Mouse (Mus musculus) liver, embryonic 15.5 days (tissue): ENCODE measurements at regions not wholly inside any gene's neighbourhood (a gene's known extent, or its start where the extent isn't known, plus 50 kb on each side); places are given as distances from the start of the nearest gene placed in this dataset.

Experiments
- ATAC-seq: fragments of 200-750 bp; cut with Nextera tagmentation; 2 replicates; pipeline ENCODE4 v1.8.0; 2017; ENCODE audit warnings: moderate number of reproducible peaks, mild to moderate bottlenecking, moderate library complexity; ENCODE audit not compliant: insufficient read depth
- H3K27ac ChIP-seq: fragments of 300-500 bp; sonication (generic); replicated peaks from 2 replicates; pipeline ENCODE4 v1.5.1; 2015; ENCODE audit warnings: mild to moderate bottlenecking, inconsistent platforms
- H3K27me3 ChIP-seq: fragments of 300-500 bp; sonication (generic); 2 replicates; pipeline ENCODE4 v1.6.1; 2015; ENCODE audit warnings: mild to moderate bottlenecking, inconsistent platforms
- H3K36me3 ChIP-seq: fragments of 300-500 bp; sonication (generic); replicated peaks from 2 replicates; pipeline ENCODE4 v1.6.1; 2015; ENCODE audit warnings: moderate library complexity, mild to moderate bottlenecking, inconsistent platforms
- H3K4me1 ChIP-seq: fragments of 300-500 bp; sonication (generic); replicated peaks from 2 replicates; pipeline ENCODE4 v1.6.1; 2015; ENCODE audit warnings: inconsistent platforms
- H3K4me2 ChIP-seq: fragments of 300-500 bp; sonication (generic); 2 replicates; pipeline ENCODE4 v1.6.1; 2015; ENCODE audit warnings: moderate library complexity, mild to moderate bottlenecking, inconsistent platforms
- H3K4me3 ChIP-seq: fragments of 300-500 bp; sonication (generic); replicated peaks from 2 replicates; pipeline ENCODE4 v1.5.1; 2015; ENCODE audit warnings: mild to moderate bottlenecking, inconsistent platforms
- H3K9ac ChIP-seq: fragments of 300-500 bp; sonication (generic); 2 replicates; pipeline ENCODE4 v1.6.1; 2015; ENCODE audit warnings: moderate library complexity, mild to moderate bottlenecking, inconsistent platforms
- H3K9me3 ChIP-seq: fragments of 300-500 bp; sonication (generic); replicated peaks from 2 replicates; pipeline ENCODE4 v1.6.1; 2016; ENCODE audit warnings: inconsistent platforms
- WGBS: fragments of 180-500 bp; shearing (Covaris S2); methylation state at CpG from one replicate; pipeline ENCODE4 v1.1.7; 2015; ENCODE audit warnings: mixed read lengths; ENCODE audit not compliant: insufficient replicate concordance; 5-methylcytosine and 5-hydroxymethylcytosine counted together

- Histone ChIP-seq H3K4me2 (no peak overlapping the region), H3K4me3 (no peak overlapping the region), H3K9ac (no peak overlapping the region), H3K27me3 (peaks cover 20% of the 10 kb centered on the region), H3K27ac (no peak overlapping the region), H3K36me3 (no peaks in the 10 kb centered on the region), H3K9me3 (no peaks in the 10 kb centered on the region), H3K4me1 (peaks cover 48% of the 10 kb centered on the region)
- no peak for ATAC-seq
- 66% methylated on average over 6 of the region's 6 CpGs for WGBS
These were observed 112.4 kb upstream of the Parp11 start for GRCm38 (mm10) chr6:127334256-127334655.

- Histone ChIP-seq H3K4me1 (peaks cover 36% of the 10 kb centered on the region), H3K9me3 (no peaks in the 10 kb centered on the region), H3K4me3 (no peak overlapping the region), H3K9ac (no peak overlapping the region), H3K4me2 (no peak overlapping the region), H3K36me3 (no peaks in the 10 kb centered on the region), H3K27me3 (peaks cover 22% of the 10 kb centered on the region), H3K27ac (no peak overlapping the region)
- 70% methylated on average over 7 of the region's 7 CpGs for WGBS
- no peak; the same call in 1 of the 2 replicates for ATAC-seq
These were observed 111.2 kb upstream of the Parp11 start for GRCm38 (mm10) chr6:127335462-127335886.

GRCm38 (mm10) chr6:127335996-127336660 is 110.5 kb upstream of the Parp11 start:
- Histone ChIP-seq H3K4me1 (peaks cover 36% of the 10 kb centered on the region), H3K27ac (no peak overlapping the region), H3K27me3 (peaks cover 28% of the 10 kb centered on the region), H3K4me2 (no peak overlapping the region), H3K36me3 (no peaks in the 10 kb centered on the region), H3K9me3 (no peaks in the 10 kb centered on the region), H3K9ac (no peak overlapping the region), H3K4me3 (no peak overlapping the region)
- WGBS = 25% methylated on average over 12 of the region's 12 CpGs
- no peak for ATAC-seq

GRCm38 (mm10) chr6:127336681-127337397 is 109.8 kb upstream of the Parp11 start:
- H3K9ac ChIP-seq = no peak overlapping the region
- no peak overlapping the region for H3K4me3 ChIP-seq
- no peaks in the 10 kb centered on the region for H3K9me3 ChIP-seq
- H3K27ac ChIP-seq = no peak overlapping the region
- WGBS = 29% methylated on average over 15 of the region's 15 CpGs
- no peak overlapping the region for H3K4me2 ChIP-seq
- H3K27me3 ChIP-seq = peaks cover 31% of the 10 kb centered on the region
- H3K4me1 ChIP-seq = peaks cover 39% of the 10 kb centered on the region
- no peak for ATAC-seq
- H3K36me3 ChIP-seq = no peaks in the 10 kb centered on the region

GRCm38 (mm10) chr6:127337398-127337871 is 109.2 kb upstream of the Parp11 start:
- WGBS = 48% methylated on average over 15 of the region's 15 CpGs
- no peak overlapping the region for H3K9ac ChIP-seq
- H3K4me3 ChIP-seq = no peak overlapping the region
- peaks cover 31% of the 10 kb centered on the region for H3K27me3 ChIP-seq
- no peak overlapping the region for H3K27ac ChIP-seq
- ATAC-seq = no peak
- H3K9me3 ChIP-seq = no peaks in the 10 kb centered on the region
- H3K4me2 ChIP-seq = no peak overlapping the region
- peaks cover 41% of the 10 kb centered on the region for H3K4me1 ChIP-seq
- H3K36me3 ChIP-seq = no peaks in the 10 kb centered on the region

- Histone ChIP-seq H3K9me3 (no peaks in the 10 kb centered on the region), H3K27ac (no peak overlapping the region), H3K4me3 (no peak overlapping the region), H3K36me3 (no peaks in the 10 kb centered on the region), H3K9ac (no peak overlapping the region), H3K27me3 (peaks cover 31% of the 10 kb centered on the region), H3K4me2 (no peak overlapping the region), H3K4me1 (peaks cover 41% of the 10 kb centered on the region)
- no peak for ATAC-seq
- 29% methylated on average over 6 of the region's 6 CpGs for WGBS
These were observed 108.2 kb upstream of the Parp11 start for GRCm38 (mm10) chr6:127338412-127338811.

- Histone ChIP-seq H3K9ac (no peak overlapping the region), H3K36me3 (no peaks in the 10 kb centered on the region)
- ATAC-seq = no peak
These were observed 105.0 kb upstream of the Parp11 start for GRCm38 (mm10) chr6:127341604-127342003.

GRCm38 (mm10) chr6:127348770-127349409 is 97.8 kb upstream of the Parp11 start:
- Histone ChIP-seq H3K27me3 (0 out of 2 replicates have a peak, but pooled peaks cover 11% of the 10 kb centered on the region), H3K4me3 (no peak overlapping the region), H3K9me3 (no peaks in the 10 kb centered on the region), H3K27ac (no peak overlapping the region), H3K4me2 (no peak overlapping the region), H3K36me3 (no peaks in the 10 kb centered on the region), H3K4me1 (peaks cover 29% of the 10 kb centered on the region), H3K9ac (no peak overlapping the region)
- ATAC-seq = no peak
- 78% methylated on average over 9 of the region's 9 CpGs for WGBS

More at GRCm38 (mm10) chr6:127341604-127342003, 105.0 kb upstream of the Parp11 start:
- WGBS = 57% methylated on average over 3 of the region's 3 CpGs
- Histone ChIP-seq H3K4me3 (no peak overlapping the region), H3K4me1 (peaks cover 43% of the 10 kb centered on the region), H3K9me3 (no peaks in the 10 kb centered on the region), H3K4me2 (no peak overlapping the region), H3K27me3 (peaks cover 33% of the 10 kb centered on the region), H3K27ac (no peak overlapping the region)

GRCm38 (mm10) chr6:127349479-127350110 is 97.0 kb upstream of the Parp11 start:
- no peak overlapping the region for H3K4me3 ChIP-seq
- no peaks in the 10 kb centered on the region for H3K9me3 ChIP-seq
- ATAC-seq = no peak
- H3K27me3 ChIP-seq = 0 out of 2 replicates have a peak, but pooled peaks cover 9% of the 10 kb centered on the region
- WGBS = 68% methylated on average over 12 of the region's 12 CpGs
- H3K9ac ChIP-seq = no peak overlapping the region
- H3K36me3 ChIP-seq = no peaks in the 10 kb centered on the region
- H3K27ac ChIP-seq = no peak overlapping the region
- H3K4me2 ChIP-seq = no peak overlapping the region
- H3K4me1 ChIP-seq = peaks cover 29% of the 10 kb centered on the region

GRCm38 (mm10) chr6:127351691-127352090 is 94.9 kb upstream of the Parp11 start:
- Histone ChIP-seq H3K9me3 (no peaks in the 10 kb centered on the region), H3K4me3 (no peak overlapping the region), H3K4me1 (peaks cover 17% of the 10 kb centered on the region), H3K9ac (no peak overlapping the region), H3K27ac (no peak overlapping the region), H3K36me3 (no peaks in the 10 kb centered on the region), H3K4me2 (no peak overlapping the region), H3K27me3 (0 out of 2 replicates have a peak, but pooled peaks cover 9% of the 10 kb centered on the region)
- no peak for ATAC-seq
- WGBS = 44% methylated on average over 5 of the region's 5 CpGs

GRCm38 (mm10) chr6:127355112-127355511 is 91.5 kb upstream of the Parp11 start:
- 42% methylated on average over 6 of the region's 6 CpGs for WGBS
- no peak for ATAC-seq
- H3K4me1 ChIP-seq = peaks cover 12% of the 10 kb centered on the region
- H3K9ac ChIP-seq = no peak overlapping the region
- H3K4me2 ChIP-seq = no peak overlapping the region
- no peaks in the 10 kb centered on the region for H3K9me3 ChIP-seq
- no peak overlapping the region for H3K4me3 ChIP-seq
- 0 out of 2 replicates have a peak, but pooled peaks cover 11% of the 10 kb centered on the region for H3K27me3 ChIP-seq
- H3K27ac ChIP-seq = no peak overlapping the region
- H3K36me3 ChIP-seq = no peaks in the 10 kb centered on the region
